Mouse (Mus musculus): ENCODE results near the gene Card19.

Card19 gene

DNA sequence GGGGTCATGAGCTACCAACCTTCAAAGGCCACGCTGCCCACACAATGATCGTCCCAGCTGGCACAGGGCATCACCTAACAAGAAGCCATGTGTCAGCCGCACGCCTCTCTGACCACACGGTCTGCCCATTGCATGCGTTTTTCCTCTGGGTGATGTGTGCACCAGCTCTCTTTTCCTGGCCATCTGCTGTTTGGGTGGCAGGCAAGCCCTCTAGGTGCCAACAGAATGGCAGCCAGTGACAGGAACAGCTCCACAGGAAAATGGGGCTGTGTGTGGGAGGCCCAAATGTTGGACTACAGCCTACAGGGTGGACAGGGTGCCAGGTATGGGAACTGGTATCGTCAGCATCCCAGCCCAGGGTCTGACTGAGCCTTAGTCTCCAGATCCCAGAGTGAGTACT, 43.5 kb downstream of the Card19 start:
- DNase-seq (ENCODE audit: low read depth, low spot score) = no peak

DNA sequence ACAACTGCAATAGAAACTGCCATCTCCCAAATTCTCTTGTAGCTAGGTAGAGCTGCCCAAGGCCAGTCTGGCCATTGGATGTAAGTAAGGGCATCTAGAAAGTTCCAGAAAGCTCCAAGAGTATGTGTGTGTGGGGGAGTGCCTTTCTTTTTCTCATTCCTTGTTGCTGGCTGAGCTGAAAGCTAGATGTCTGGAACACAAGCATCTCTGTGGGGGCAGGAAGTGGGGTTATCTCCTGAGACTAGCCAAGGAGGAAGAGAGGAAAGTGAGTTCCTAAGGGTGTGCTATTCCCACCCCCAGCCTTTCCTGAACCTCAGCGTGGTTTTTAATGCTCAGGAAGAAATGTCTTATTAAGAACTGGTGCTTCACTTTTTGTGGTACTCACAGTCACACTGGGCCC, 44.1 kb downstream of the Card19 start:
- no peak for DNase-seq (ENCODE audit: low read depth, low spot score)

DNA sequence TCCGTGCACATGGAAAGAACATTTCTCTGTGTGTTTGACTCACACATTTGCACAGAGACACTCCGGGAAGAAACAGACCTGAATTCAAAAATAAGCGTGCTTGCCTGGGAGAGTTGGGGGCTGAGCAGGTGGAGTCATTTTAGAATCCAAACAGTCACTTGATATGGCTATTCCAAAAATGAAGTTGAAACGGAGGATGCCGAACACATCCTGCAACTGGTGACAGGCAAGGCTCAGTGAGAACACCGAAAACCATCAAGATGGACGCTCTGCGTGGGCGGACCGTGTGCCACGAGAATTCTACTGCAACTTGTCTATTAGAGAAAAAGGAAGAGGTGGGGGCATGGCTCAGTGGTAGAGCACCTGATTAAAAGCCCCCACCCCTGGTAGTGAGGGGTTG, 45.2 kb downstream of the Card19 start:
- no peak for DNase-seq (ENCODE audit: low read depth, low spot score)

DNA sequence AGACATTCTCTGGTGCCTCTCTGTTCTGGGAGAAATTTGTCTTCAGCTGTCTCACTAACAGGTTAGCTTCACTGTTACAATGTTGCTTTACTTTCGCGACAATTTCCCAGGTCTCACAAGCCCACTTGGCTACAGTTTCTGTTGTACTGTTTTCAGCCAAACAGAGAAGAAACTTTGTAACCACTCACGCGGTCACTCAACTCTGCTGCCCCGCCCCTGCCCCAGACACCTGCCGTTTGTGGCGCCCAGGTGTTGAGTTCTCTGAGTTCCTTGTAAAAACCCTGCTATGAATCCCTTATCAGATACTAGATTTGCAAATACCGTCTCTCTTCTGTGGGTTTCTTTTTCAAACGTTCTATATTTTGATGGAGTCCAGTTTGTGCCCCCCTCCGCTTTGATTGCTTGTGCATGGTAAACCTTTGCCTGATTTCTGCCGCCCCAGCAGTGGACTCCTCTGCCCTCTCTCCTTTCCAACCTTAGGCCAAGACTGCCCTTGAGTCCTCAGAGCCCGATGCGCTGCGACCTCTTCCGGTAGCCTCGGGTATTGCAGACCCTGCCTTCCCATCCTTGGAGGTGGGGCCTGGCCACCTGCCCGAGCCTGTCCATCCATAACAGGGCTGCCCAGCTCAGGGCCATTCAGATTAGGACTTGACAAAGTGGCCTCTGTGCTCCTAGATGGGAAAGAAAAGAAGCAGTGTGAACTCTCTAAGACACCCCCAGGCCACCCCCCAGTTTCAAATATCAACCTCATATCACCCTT, 46.2 kb downstream of the Card19 start:
- peak; percentile 77 for DNase-seq (ENCODE audit: low read depth, low spot score)

DNA sequence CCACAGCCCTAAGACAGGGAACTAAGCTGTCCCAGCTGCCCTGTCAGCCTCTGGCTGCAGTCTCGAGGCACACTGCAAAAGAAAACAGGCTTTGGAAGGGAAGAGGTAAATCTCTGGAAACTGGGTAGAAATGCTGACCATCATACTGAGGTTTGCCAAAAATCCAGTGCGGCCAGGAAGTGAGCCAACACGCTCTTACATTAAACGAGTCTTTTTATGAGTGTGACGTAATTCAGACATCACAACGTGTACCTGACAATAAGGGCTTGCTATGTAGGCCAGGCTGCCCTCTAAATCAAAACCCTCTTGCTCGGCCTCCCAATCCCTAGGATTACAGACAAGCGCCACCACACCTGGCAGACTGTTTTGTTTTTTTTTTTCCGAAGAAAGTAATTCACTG, 48.8 kb downstream of the Card19 start:
- no peak for DNase-seq (ENCODE audit: low read depth, low spot score)

- DNase-seq (ENCODE audit: low read depth, low spot score) = no peak
Measured at GRCm38 (mm10) chr13:49163645-49164044, 52.2 kb downstream of the Card19 start.

DNA sequence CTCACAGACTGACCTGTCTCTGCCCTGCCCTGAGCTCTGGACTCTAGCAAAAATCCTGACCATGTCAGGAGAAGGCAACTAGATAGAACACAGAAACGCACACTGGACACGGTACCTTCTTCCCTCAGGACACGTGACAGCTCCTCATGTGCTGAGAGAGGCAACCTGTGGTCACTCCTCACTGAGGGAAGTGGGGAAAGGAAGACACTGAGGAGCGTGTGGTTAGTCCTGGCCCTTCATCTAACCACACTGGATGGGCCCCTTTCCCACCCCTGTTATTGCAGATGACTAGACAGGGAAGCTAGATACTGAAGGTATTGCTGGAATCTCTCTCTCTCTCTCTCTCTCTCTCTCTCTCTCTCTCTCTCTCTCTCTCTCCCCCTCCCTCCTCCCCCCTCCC, 53.1 kb downstream of the Card19 start:
- DNase-seq (ENCODE audit: low read depth, low spot score) = no peak

DNA sequence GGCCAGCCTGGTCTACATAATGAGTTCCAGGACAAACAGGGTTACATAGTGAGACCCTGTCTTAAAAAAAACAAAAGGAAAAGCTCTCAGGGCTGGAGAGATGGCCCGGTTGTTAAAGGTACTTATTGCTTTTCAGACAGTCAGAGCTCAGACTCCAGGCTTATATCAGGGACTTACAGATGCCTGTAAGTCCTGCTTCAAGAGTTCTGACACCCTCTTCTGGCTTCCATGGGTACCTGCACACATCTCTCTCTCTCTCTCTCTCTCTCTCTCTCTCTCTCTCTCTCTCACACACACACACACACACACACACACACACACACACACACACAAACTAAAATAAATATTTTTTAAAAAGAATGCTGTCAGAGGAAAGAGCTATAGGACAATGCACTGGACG, 54.6 kb downstream of the Card19 start:
- no peak for DNase-seq (ENCODE audit: low read depth, low spot score)

- DNase-seq (ENCODE audit: low read depth, low spot score) = no peak
Measured at GRCm38 (mm10) chr13:49158040-49158713, 57.7 kb downstream of the Card19 start.

- no peak for DNase-seq (ENCODE audit: low read depth, low spot score)
Measured at GRCm38 (mm10) chr13:49156645-49157044, 59.2 kb downstream of the Card19 start.

GRCm38 (mm10) chr13:49154621-49155020, 61.2 kb downstream of the Card19 start:
- no peak for DNase-seq (ENCODE audit: low read depth, low spot score)

DNA sequence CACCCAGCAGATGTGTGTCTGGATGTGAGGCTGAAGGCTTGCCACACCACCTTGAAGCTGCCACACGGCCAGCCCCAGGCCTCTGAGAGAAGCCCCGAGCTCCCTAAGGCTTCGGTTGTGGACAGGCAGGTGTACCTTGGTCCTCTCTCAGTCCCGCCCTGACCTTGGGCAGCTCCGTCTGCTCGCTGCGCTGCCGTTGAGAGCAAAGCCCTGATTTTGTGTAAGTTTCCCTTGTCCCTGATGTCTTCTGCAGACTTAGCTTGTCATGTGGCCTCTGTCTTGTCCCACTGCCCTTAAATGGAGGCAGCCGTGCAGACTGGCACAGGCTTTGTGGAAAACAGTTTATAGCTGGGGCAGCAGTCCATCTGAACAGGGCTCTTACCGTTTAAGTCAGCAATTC, 61.8 kb downstream of the Card19 start:
- no peak for DNase-seq (ENCODE audit: low read depth, low spot score)

Data from mesoderm, embryonic 11.5 days (tissue).